In the genomic region with DNA sequence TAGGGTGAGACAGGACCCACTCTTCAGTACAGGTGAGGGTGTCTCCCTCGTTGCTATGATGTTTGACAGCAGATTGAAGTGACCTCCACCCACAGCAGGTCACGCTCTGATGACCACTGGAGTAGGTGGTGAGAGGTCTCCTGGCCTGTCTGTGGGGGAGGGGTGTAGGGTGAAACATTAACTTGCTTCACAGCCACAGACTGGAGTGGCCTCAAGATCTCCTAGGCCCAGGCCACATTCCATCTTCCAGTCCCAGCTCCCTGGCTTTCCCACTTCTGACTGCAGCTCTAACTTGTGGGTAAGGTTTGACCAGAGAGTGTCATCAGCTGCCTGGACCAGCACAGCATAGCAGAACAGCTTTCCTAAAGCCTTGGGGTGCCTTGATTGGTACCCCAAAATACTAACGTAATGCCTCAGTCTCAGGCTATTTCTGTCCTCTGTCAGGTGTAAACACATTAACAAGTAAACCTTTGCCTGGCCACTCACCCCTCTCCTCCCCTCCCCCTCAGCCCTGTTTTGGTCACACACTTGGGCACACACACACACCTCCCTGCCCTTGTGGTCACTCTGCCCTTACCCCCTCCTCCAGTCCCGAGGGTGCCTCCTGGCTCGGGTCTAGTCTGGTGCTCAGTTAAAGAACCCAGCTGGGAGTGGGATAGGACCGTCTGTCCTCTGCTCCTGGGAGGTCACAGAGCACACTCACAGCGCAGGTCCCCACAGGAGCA, we compare ENCODE assay signal across 14 mouse cellular contexts. TPM values are rescaled to one million over a fixed set of nuclear protein-coding genes. Genes with fewer than 3 reads are reported as not detected.
A peak's percentile ranks its signal among the peaks of the same experiment; 100 is the strongest.
DNase-seq lines count a peak whose midpoint lies in the region; ATAC-seq and TF ChIP-seq lines count a peak whose summit lies in the region.
"Had no signal": no experiment of that assay in that cellular context is flagged by ENCODE, and none has a peak within 500 bp of the region (broad histone marks: within the 10 kb centered on the region; RNA-seq: fewer than 3 reads in every experiment).

Gene Pde4c, plus strand, starts transcription at position 235 of the 725 bp plus-strand sequence.

- 0 out of 2 replicates have a peak, but pooled peaks have one; percentile 26 for ATAC-seq in heart, embryonic 12.5 days (ENCODE audit: insufficient number of reproducible peaks, low FRiP score)
- no peak for ATAC-seq in heart, embryonic 11.5 days (replicated peaks; ENCODE audit: insufficient number of reproducible peaks, low FRiP score, low TSS enrichment)
- no peak for ATAC-seq in intestine, postnatal 0 days
- no peak for ATAC-seq in frontal cortex, adult (ENCODE audit: low TSS enrichment)
- ATAC-seq in activated CD4-positive, CD25-positive, alpha-beta regulatory T cell, adult 4 months: no peak

- no peak for TF ChIP-seq CTCF in intestine, postnatal 0 days (IDR thresholded peaks at IDR 0.05; ENCODE audit: low read depth)

- no peak within 1 kb of the TSS for H3K4me3 ChIP-seq in heart, embryonic 12.5 days
- H3K4me3 ChIP-seq in heart, embryonic 11.5 days (ENCODE audit: low read depth, low read length): no peak within 1 kb of the TSS
- no peak within 1 kb of the TSS for H3K4me3 ChIP-seq in intestine, postnatal 0 days (ENCODE audit: low read depth, low read length)
- H3K4me3 ChIP-seq: limb, embryonic 13.5 days; myocyte had no signal

- no peaks in the 10 kb centered on the region for H3K4me1 ChIP-seq in heart, embryonic 12.5 days (replicated peaks)
- H3K4me1 ChIP-seq in heart, embryonic 11.5 days (ENCODE audit: control insufficient read depth, insufficient read depth, low read length): no peaks in the 10 kb centered on the region
- no peaks in the 10 kb centered on the region for H3K4me1 ChIP-seq in intestine, postnatal 0 days (replicated peaks; ENCODE audit: control insufficient read depth, insufficient read depth, low read length)
- H3K4me1 ChIP-seq: limb, embryonic 13.5 days had no signal

- peak; percentile 60 for DNase-seq in liver
- DNase-seq in lung, postnatal 25 days (ENCODE audit: low spot score): peak; percentile 84
- no peak for DNase-seq in thymus, postnatal 4 days
- DNase-seq: adrenal gland, adult 2 months; cerebellum, adult 18-20 months; retina, postnatal 1 day; thymus, adult 18-20 months had no signal

- H3K4me2 ChIP-seq in heart, embryonic 12.5 days: no peak within 1 kb of the TSS
- no peak within 1 kb of the TSS for H3K4me2 ChIP-seq in heart, embryonic 11.5 days
- 0 out of 2 replicates have a peak within 1 kb of the TSS, but pooled peaks have one; percentile 14 for H3K4me2 ChIP-seq in intestine, postnatal 0 days (replicated peaks; ENCODE audit: low read depth)
- H3K4me2 ChIP-seq: limb, embryonic 13.5 days had no signal

- no peaks in the 10 kb centered on the region for H3K36me3 ChIP-seq in heart, embryonic 12.5 days
- no peaks in the 10 kb centered on the region for H3K36me3 ChIP-seq in heart, embryonic 11.5 days (ENCODE audit: control insufficient read depth, insufficient read depth, low read length)
- H3K36me3 ChIP-seq in intestine, postnatal 0 days (ENCODE audit: control insufficient read depth, insufficient read depth): no peaks in the 10 kb centered on the region
- H3K36me3 ChIP-seq: limb, embryonic 13.5 days had no signal

- WGBS in heart, embryonic 12.5 days: 52% methylated on average over 7 of the region's 7 CpGs
- WGBS in heart, embryonic 11.5 days (ENCODE audit: insufficient replicate concordance): 50% methylated on average over 7 of the region's 7 CpGs
- 42% methylated on average over 7 of the region's 7 CpGs for WGBS in intestine, postnatal 0 days

- H3K27ac ChIP-seq in heart, embryonic 12.5 days (ENCODE audit: poor library complexity, severe bottlenecking): no peak within 1 kb of the TSS
- no peak within 1 kb of the TSS for H3K27ac ChIP-seq in heart, embryonic 11.5 days (ENCODE audit: low read depth, low read length)
- no peak within 1 kb of the TSS for H3K27ac ChIP-seq in intestine, postnatal 0 days (ENCODE audit: low read depth, low read length)
- H3K27ac ChIP-seq: limb, embryonic 13.5 days had no signal

- no peak within 1 kb of the TSS for H3K9ac ChIP-seq in heart, embryonic 12.5 days
- H3K9ac ChIP-seq in heart, embryonic 11.5 days (ENCODE audit: low read depth, low read length): no peak within 1 kb of the TSS
- H3K9ac ChIP-seq in intestine, postnatal 0 days (ENCODE audit: low read depth, low read length): no peak within 1 kb of the TSS
- H3K9ac ChIP-seq: limb, embryonic 13.5 days had no signal

- H3K27me3 ChIP-seq in heart, embryonic 12.5 days (replicated peaks): peaks cover 57% of the 10 kb centered on the region
- H3K27me3 ChIP-seq in heart, embryonic 11.5 days (ENCODE audit: control insufficient read depth, insufficient read depth, low read length): peaks cover 28% of the 10 kb centered on the region
- no peaks in the 10 kb centered on the region; the same call in 1 of the 2 replicates for H3K27me3 ChIP-seq in intestine, postnatal 0 days (replicated peaks; ENCODE audit: control insufficient read depth, insufficient read depth, low read length)

- H3K9me3 ChIP-seq in heart, embryonic 12.5 days (replicated peaks): no peaks in the 10 kb centered on the region
- H3K9me3 ChIP-seq in heart, embryonic 11.5 days (replicated peaks; ENCODE audit: control insufficient read depth, low read length): no peaks in the 10 kb centered on the region
- H3K9me3 ChIP-seq in intestine, postnatal 0 days (ENCODE audit: control insufficient read depth): no peaks in the 10 kb centered on the region
- H3K9me3 ChIP-seq: limb, embryonic 13.5 days had no signal

RNA-seq across cellular contexts. Expression of gene Pde4c, which starts in this region (rescaled TPM):
- 0.05 and 0.09 TPM in 2 replicates for polyA plus RNA-seq in heart, embryonic 12.5 days (2016; fragmentation: Nextera tagmentation; extraction: Ambion mirVana)
- polyA plus RNA-seq in heart, embryonic 11.5 days (2014; fragmentation: Nextera tagmentation; extraction: Ambion mirVana): not detected in 2 replicates
- 0.21 and 0.31 TPM in 2 replicates for polyA plus RNA-seq in intestine, postnatal 0 days (2015; fragmentation: Nextera tagmentation; extraction: Ambion mirVana)
- under 1 TPM; 0.47 to 0.95 TPM for polyA plus RNA-seq in activated CD4-positive, CD25-positive, alpha-beta regulatory T cell, adult 4 months (2017; shearing (Covaris generic))

Comparison
In these comparisons a context has a peak if more than half of its experiments do, and no peak if none do; other contexts are left out.
1. Peak in ATAC-seq in heart, embryonic 12.5 days; RNA of the gene not detected or under 1 TPM.